Mouse (Mus musculus) gastrocnemius, postnatal 4 days (tissue): ENCODE results near the gene Tchhl1. TPM values are rescaled to one million over a fixed set of nuclear protein-coding genes. Genes with fewer than 3 reads are reported as not detected.

Experiments
- DNase-seq, 2 experiments: peaks; one replicate each; pipeline ENCODE4 v3.0.0; 2021 to 2022; ENCODE audit warnings: low spot score in 2 of 2, mixed read lengths in 2 of 2
- microRNA-seq: library from miRNA; unstranded; fragments of <30 nt; microRNA quantifications from one replicate; pipeline ENCODE4 v1.2.0, GENCODE M21; 2021
- total RNA-seq, 2 experiments: library from RNA; stranded (reverse); gene quantifications; 2 replicates each; pipeline ENCODE4 v1.2.3; 2021

Tchhl1 gene
- total RNA-seq, 2 experiments from 2014 or later = not detected

GRCm38 (mm10) chr3:93499129-93499528 lies 30.6 kb downstream of the Tchhl1 start:
- DNase-seq = no peak

- no peak for DNase-seq
Observed at GRCm38 (mm10) chr3:93504536-93505189, 36.1 kb downstream of the Tchhl1 start.

- DNase-seq = peak in 1 of 2 experiments; percentile 8
Observed at GRCm38 (mm10) chr3:93505960-93506863, 37.7 kb downstream of the Tchhl1 start.

GRCm38 (mm10) chr3:93506881-93507325 lies 38.3 kb downstream of the Tchhl1 start:
- no peak for DNase-seq

- no peak for DNase-seq
Observed at GRCm38 (mm10) chr3:93509301-93509700, 40.7 kb downstream of the Tchhl1 start.

- DNase-seq = no peak
Observed at GRCm38 (mm10) chr3:93511036-93511435, 42.5 kb downstream of the Tchhl1 start.

- DNase-seq = no peak
Observed at GRCm38 (mm10) chr3:93511801-93512200, 43.2 kb downstream of the Tchhl1 start.

GRCm38 (mm10) chr3:93512386-93513101 lies 44.0 kb downstream of the Tchhl1 start:
- no peak for DNase-seq

GRCm38 (mm10) chr3:93514628-93515027 lies 46.1 kb downstream of the Tchhl1 start:
- no peak for DNase-seq

GRCm38 (mm10) chr3:93517343-93517742 lies 48.8 kb downstream of the Tchhl1 start:
- no peak for DNase-seq

- DNase-seq = no peak
Observed at GRCm38 (mm10) chr3:93519856-93520329, 51.3 kb downstream of the Tchhl1 start.

- peak; percentile 45 to 63 for DNase-seq
Observed at GRCm38 (mm10) chr3:93520330-93521193, 52.0 kb downstream of the Tchhl1 start, which contains the start of gene S100a11. TSS of gene S100a11 (plus strand) at chr3:93520488.

Small RNAs within 50 kb of the gene (microRNA-seq; reads per million reads assigned to microRNA genes)
- not detected for gene Gm22752

Other genes starting within 250 kb of the Tchhl1 start
- 1 to 10 TPM; 1.1 to 2.7 TPM for gene Flg, start 195.2 kb upstream of the Tchhl1 start, total RNA-seq
- under 1 TPM; 0.05 to 0.21 TPM for gene Hrnr, start 149.0 kb upstream of the Tchhl1 start, total RNA-seq
- gene Rptn, start 75.1 kb upstream of the Tchhl1 start, total RNA-seq = not detected
- gene Tchh, start 26.4 kb upstream of the Tchhl1 start, total RNA-seq = under 1 TPM; 0.34 to 0.42 TPM
- gene S100a11, start 51.7 kb downstream of the Tchhl1 start, total RNA-seq = 100 to 1,000 TPM; 310 to 333 TPM
- gene S100a10, start 86.3 kb downstream of the Tchhl1 start, total RNA-seq = 100 to 1,000 TPM; 290 to 327 TPM
- not detected for gene Tdpoz2, start 183.9 kb downstream of the Tchhl1 start, total RNA-seq
- gene Tdpoz1, start 207.6 kb downstream of the Tchhl1 start, total RNA-seq = not detected
- gene Gm37596, start 224.3 kb downstream of the Tchhl1 start, total RNA-seq = not detected